Mouse (Mus musculus) lung, adult 18-20 months (tissue): ENCODE data around the gene Wasf3.

Experiments
- DNase-seq, 2 experiments: peaks; one replicate each; pipeline ENCODE4 v3.0.0; 2022; ENCODE audit warnings: mixed read lengths in 2 of 2

Gene Wasf3

GRCm38 (mm10) chr5:146384935-146385591 lies at the start of gene Wasf3:
Wasf3 (plus strand) TSS chr5:146384985.
- peak; percentile 25 to 35 for DNase-seq

DNA sequence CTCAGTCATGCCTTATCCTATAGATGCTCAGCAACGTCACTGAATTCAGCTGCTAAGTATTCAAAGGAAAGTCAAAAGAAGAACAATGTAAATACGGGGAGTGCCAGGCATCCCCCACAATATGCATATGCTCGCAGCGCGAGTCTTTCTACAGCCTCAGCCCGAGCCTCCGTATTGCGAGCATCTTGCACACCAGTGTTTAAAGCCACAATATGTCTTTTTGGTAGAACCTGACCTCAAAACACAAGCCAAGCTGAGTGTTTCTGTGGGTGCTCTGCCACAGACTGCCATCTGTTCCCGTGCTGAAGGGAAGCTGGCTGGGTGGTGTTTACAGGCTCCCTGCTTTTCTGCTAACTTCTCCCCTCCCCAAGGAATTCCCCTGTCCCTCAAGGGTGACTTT lies 46.7 kb upstream of the Wasf3 start:
- DNase-seq: no peak

GRCm38 (mm10) chr5:146340037-146340436 lies 44.7 kb upstream of the Wasf3 start:
- DNase-seq: no peak

- DNase-seq: no peak
These were observed 39.7 kb upstream of the Wasf3 start for GRCm38 (mm10) chr5:146344911-146345686.

DNA sequence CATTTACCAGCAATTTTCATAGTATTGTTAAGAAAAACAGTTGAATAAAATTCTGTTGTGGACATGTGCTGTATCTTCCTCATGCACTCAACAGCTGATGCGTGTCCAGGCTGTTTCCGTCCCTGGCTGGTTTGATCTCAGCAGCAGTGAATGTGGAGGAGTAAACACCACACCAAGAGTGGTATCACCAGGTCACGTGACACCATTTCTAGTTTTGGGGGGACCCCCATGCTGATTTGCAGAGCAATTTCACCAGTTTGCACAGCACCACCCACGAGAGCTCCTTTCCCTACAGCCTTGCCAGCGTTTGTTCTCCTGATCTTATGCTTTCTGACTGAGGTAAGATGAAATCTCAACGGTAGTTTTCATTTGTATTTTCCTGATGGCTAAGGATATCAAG lies 37.7 kb upstream of the Wasf3 start:
- DNase-seq: no peak

DNA sequence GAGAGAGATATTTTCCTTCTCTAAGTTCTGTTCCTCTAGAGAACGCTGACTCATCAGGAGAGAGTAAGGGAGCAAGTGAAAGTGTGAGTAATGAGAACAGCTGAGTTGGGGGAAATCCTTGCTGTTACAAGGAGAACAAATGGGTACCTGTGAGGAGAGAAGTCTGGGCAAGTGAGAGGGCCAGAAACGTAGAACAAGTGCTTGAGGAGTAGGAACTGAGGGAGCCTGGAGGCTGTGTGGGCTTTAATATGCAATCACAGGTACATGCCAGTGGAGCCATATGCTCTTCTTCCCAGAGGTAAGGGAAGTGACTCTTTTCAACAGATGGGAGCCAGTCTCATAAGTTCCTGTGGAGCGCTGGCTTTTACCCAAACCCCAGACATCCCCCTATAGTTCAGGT lies 35.6 kb upstream of the Wasf3 start:
- DNase-seq: no peak

- no peak for DNase-seq
These were observed 34.0 kb upstream of the Wasf3 start for GRCm38 (mm10) chr5:146350784-146351183.

DNA sequence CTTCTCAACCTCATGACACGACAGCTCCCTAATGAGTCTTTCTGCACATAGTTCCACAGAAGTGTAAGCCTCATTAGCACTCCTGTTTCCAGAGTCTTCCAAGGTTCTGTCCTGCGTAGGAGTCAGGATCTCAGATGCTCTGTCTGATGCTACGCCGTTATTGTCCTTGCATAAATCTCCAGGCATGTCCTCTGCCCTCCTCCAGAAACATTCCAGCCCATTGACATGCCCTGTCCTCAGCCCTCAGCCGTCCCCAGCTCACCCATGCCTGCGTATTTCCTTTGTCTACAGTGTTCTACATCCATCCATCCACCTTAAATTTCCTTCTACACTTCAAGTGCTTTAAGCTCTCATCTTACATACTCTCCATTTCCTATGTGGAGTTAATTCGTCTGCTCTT lies 32.8 kb upstream of the Wasf3 start:
- DNase-seq: no peak

- no peak for DNase-seq
These were observed 24.4 kb upstream of the Wasf3 start for GRCm38 (mm10) chr5:146360386-146360785.

DNA sequence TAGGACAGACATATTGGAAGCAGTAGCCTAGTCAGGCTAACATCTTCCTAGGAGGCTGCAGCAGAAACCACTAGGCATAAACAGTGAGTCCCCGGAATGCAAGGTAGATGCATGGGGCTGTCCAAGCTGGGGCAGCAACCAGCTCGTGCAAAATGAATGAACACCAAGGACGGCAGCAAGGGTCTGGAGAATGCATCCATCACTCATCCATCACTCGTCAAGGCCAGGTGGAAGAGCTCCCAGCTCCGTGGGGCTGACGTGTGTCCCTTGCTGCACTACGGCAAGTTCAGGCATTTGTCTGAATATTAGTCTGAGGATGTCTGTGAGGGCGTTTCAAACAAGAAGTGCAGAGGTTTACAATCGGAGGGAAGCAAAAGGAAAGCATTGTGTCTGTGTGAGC lies 22.1 kb upstream of the Wasf3 start:
- no peak for DNase-seq

GRCm38 (mm10) chr5:146368356-146368755 lies 16.4 kb upstream of the Wasf3 start:
- no peak for DNase-seq

GRCm38 (mm10) chr5:146368971-146369370 lies 15.8 kb upstream of the Wasf3 start:
- DNase-seq: no peak

DNA sequence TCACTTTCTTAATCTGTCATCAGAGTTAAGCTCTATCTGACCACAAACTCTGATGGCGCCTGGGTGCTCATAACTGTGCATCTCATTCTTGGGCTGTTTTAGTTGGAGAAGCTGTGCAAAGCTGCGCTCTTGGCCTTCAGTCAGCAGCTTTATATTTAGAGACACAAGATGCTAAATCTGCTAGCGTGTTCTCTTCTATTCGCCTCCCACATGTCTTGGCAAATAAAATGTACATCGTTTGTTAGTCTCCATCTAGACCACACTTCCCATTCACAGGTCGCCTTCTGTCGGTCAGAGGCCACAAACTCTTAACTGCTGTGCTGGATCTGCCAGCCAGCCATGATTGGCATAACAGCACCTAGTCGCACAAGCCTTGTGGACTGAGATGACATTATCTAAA lies 14.0 kb upstream of the Wasf3 start:
- DNase-seq: no peak

DNA sequence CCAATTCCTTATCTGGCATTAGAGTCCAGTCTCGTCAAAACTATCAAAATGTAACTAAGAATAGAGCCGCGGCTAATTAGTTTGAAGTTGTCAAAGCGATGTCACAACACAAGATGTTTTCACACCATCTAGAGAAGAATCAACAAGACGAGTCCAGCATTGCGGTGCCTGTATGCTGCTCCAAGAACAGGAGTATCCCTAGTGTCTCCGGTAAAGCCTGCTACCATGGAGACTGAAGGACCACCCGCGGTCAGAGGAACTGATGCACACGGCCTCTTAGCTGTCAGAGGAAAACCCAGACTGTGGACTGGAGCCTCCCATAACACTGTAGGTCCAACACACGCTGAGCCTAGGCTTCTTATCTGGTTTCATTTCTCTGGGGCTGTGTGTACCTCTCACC lies 11.5 kb upstream of the Wasf3 start:
- DNase-seq: no peak

DNA sequence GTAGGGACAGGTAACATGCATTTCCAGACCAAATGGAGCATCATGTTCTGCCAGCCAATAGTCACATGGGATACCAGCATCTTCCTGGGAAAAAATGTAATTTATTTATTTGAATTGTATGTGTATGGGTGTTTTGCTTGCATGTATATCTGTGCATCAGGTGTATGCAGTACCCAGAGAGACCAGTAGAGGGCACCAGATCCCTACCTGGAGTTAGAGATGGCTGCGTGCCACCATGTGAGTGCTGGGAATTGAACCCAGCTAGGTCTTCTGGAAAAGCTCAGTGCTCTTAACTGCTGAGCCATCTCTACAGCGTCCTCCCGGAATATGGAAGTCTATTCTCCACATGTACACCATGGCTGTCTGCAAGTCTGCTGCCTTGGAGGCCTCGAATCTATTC lies 8.2 kb upstream of the Wasf3 start:
- DNase-seq: no peak

- DNase-seq: no peak
These were observed 4.7 kb upstream of the Wasf3 start for GRCm38 (mm10) chr5:146380041-146380440.

DNA sequence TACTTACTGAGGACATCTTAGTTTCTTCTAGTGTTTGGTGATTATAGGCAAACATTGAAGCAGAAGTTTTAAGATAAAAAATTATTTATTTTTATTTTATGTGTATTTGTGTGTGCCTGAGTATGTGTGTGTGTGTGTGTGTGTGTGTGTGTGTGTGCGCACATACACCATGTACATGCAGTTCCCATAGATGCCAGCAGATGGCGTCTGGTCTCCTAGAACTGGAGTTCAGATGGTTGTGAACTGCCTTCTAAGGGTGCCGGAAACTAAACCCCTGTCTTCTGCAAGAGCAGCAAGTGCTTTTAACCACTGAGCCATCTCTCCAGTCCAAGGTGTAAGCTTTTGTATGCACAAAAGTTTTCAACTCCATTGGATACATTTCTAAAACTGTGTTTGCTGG lies 2.5 kb upstream of the Wasf3 start:
- DNase-seq: no peak

- DNase-seq: no peak
These were observed 1.4 kb upstream of the Wasf3 start for GRCm38 (mm10) chr5:146383401-146383800.

DNA sequence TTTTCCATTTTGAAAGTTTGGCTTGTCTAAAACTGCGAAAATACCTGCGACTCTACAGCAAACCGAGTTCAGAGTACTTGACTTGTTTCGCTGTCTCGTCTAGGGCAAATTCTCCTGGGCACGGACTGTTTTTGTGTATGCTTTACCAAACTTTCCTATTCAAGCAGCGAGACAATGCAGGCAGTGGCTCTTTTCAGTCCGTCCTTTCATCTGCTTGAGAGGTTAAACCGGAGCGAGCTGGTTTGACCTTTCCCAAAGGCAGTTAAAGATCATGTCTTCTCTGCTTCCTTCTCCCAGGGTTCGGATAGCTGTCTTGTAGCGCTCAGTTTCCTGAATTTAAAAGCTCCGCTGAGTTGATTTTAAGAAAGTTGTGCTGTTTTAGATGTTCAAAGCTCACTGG lies 1.2 kb downstream of the Wasf3 start:
- DNase-seq: no peak

DNA sequence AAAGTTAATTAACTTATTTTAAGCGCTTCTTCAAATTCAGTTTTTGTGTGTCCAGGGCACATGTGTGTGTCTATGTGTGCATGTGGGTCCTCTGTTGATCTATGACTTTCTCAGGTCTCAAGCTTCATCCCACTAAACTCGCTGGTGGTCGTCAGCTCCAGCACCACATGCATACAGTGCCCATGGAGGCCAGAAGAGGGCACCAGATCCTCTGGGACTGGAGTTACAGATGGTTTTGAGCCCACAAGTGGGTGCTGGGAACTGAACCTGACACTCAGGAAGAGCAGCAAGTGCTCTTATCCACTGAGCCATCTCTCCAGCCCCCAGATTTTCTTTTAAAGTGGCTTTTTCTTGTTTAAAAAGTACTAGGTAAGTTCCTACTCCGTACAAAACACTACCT lies 2.1 kb downstream of the Wasf3 start:
- no peak for DNase-seq

- no peak for DNase-seq
These were observed 9.8 kb downstream of the Wasf3 start for GRCm38 (mm10) chr5:146394563-146394962.

DNA sequence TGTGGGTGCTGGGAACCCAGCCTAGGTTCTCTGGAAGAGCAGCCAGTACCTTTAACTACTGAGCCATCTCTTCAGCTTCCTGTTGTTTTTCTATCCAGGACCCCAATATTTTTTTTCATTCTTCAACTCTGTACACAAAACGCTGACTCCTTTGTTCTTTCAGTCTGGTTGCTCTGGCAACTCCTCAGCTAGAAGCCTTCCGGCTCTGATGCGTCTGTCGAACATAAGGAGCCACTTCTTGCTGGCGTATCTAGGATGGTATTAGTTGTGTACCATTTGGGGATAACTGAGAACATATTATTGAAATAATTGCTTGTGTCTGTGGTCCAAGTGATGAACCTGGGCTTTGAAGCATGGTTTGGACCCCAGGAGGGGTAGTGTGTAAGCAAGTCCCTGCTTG lies 12.5 kb downstream of the Wasf3 start:
- DNase-seq: no peak

DNA sequence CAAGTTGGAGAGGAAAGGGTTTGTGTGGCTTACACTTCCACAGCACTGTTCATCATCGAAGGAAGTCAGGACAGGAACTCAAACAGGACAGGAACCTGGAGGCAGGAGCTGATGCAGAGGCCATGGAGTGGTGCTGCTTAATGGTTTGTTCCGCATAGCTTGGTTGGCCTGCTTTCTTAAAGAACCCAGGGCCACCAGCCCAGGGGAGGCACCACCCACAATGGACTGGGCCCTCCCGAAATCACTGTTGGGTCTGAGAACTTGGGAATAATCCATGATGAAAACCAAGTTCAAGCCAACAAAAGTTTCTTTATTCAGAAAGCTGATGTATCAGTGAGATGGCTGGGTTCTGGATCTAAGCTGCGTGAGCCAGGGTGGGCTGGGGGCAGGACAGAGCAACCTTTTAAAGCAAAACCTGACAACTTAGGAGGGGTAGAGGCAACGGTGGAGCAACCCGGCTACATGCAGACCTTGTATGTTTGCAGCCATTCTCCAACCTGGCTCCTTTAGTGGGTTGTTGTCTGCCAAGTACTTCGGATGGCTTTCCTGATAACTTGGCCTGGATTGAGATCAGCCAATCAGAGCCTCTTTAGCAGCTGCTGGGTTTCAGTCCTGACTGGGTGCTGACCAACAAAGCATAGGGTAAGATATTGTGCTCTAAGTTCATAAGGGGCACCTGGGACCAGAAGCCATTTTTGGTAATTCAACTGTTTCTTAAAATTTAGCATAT lies 13.8 kb downstream of the Wasf3 start:
- no peak for DNase-seq

DNA sequence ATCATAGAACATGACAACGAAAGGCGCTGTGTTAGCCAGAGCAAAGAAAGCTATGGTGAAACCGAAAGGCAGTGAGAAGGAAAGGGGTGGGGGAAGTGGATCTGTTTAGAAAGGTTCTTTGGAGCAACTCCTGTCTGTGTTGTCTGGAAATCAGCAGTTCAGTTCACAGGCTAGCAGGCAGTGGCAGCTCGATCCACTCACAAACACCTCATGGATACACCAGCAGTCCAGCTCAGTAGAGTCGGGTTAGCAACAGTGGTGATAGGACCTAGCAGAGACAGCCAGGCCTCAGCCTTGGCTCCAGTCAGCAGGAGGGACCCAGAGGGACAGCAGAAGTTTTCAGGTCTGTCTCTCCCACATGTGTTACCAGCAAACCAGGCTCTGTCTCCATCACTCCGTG lies 16.2 kb downstream of the Wasf3 start:
- DNase-seq: peak; percentile 54 to 59
